Mouse (Mus musculus) hindbrain, embryonic 12.5 days (tissue): ENCODE measurements around the gene Hoxa7. TPM values are rescaled to one million over a fixed set of nuclear protein-coding genes. Genes with fewer than 3 reads are reported as not detected.

ENCODE experiments used
- microRNA counts: library from miRNA; unstranded; fragments of <30 nt; microRNA quantifications from one replicate; lab custom pipeline; 2017
- microRNA-seq: library from miRNA; unstranded; fragments of <30 nt; microRNA quantifications from one replicate; pipeline ENCODE4, GENCODE M21; 2017
- polyA plus RNA-seq: library from polyadenylated mRNA; unstranded; fragments of >200 nt; fragmentation: Nextera tagmentation; extraction: Ambion mirVana; gene quantifications from 2 replicates; pipeline ENCODE4 v1.2.1, GENCODE M21; 2016

Gene Hoxa7
- polyA plus RNA-seq, 1 experiment from 2014 or later = 0.79 TPM

MicroRNAs within 50 kb of the gene (microRNA counts, 519-probe panel; counts per million panel counts)
- microRNA mmu-miR-196b (lab: Ali Mortazavi, UCI) = 470 counts per million, percentile 58 among the panel's probes with 10 or more counts

Small RNA genes lying within 50 kb of the gene (microRNA-seq; reads per million reads assigned to microRNA genes)
- 38.8 reads per million, percentile 36 among the genes with 10 or more reads in this experiment for gene Mir196b

Other genes starting within 250 kb of the Hoxa7 start
- gene Skap2, start 209.3 kb downstream of the Hoxa7 start, polyA plus RNA-seq = 24.4 and 27.8 TPM in 2 replicates
- 2.1 and 3.2 TPM in 2 replicates for gene Hoxa1, start 63.5 kb downstream of the Hoxa7 start, polyA plus RNA-seq
- gene Hoxa2, start 57.0 kb downstream of the Hoxa7 start, polyA plus RNA-seq = 52.2 and 70.1 TPM in 2 replicates
- gene 5730596B20Rik, start 44.4 kb downstream of the Hoxa7 start, polyA plus RNA-seq = 5.6 and 6.9 TPM in 2 replicates
- 6.9 and 12.5 TPM in 2 replicates for gene Hoxa4, start 30.1 kb downstream of the Hoxa7 start, polyA plus RNA-seq
- 53.4 and 82.9 TPM in 2 replicates for gene Hoxa5, start 17.3 kb downstream of the Hoxa7 start, polyA plus RNA-seq
- 18.7 and 20.5 TPM in 2 replicates for gene Hoxa6, start 13.1 kb downstream of the Hoxa7 start, polyA plus RNA-seq
- 13.7 and 19.5 TPM in 2 replicates for gene Hoxa3, start 8.5 kb downstream of the Hoxa7 start, polyA plus RNA-seq
- not detected in 2 replicates for gene Gm28308, start 8.5 kb downstream of the Hoxa7 start, polyA plus RNA-seq
- gene Hoxa9, start 9.2 kb upstream of the Hoxa7 start, polyA plus RNA-seq = 0.12 TPM in 1 of 2 replicates, not detected in the other
- gene Hoxa10, start 19.0 kb upstream of the Hoxa7 start, polyA plus RNA-seq = not detected in 2 replicates
- not detected in 2 replicates for gene Hoxa11, start 24.0 kb upstream of the Hoxa7 start, polyA plus RNA-seq
- not detected in 2 replicates for gene Hoxa13, start 39.0 kb upstream of the Hoxa7 start, polyA plus RNA-seq
- gene Evx1, start 91.6 kb upstream of the Hoxa7 start, polyA plus RNA-seq = 11.5 and 12.6 TPM in 2 replicates